In the genomic region with DNA sequence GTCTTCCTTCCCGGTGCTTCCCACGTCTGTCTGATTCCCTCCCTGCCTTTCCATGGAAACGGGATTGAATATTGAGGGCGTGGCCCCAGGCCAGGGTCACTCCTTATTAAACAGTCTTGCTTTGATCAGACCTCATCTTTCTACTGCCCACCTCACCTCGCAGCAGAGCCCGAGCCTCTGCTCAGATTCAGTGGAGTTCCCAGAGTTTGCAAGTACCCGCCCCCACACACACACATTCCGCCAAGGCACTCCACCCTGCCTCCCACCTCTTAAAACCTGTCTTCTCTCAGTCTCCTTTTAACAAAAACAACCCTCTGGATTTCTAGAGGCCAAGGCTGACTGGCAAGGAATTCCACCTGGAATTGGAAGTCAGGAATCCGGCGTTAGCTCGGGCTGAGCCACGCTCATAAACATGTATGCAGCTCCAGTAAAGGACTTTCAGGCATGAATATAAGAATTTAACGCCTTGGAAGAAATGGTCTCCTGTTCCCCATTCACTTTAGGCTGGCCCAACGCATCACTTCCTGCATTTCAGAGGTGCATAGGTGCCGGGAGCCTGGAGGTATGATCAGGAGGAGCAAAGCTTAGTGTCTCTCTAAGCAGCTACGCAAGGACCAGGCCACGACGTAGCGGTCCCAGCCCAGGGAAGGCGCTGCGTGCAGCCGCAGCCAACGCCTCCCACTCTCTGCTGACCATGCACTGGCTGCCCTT, we compare ENCODE assay signal across 8 mouse cellular contexts. TPM values are rescaled to one million over a fixed set of nuclear protein-coding genes. Genes with fewer than 3 reads are reported as not detected.
DNase-seq lines count a peak whose midpoint lies in the region; ATAC-seq lines count a peak whose summit lies in the region.

No protein-coding gene starts in this region.

- no peaks in the 10 kb centered on the region for H3K36me3 ChIP-seq in midbrain, embryonic 11.5 days (ENCODE audit: control insufficient read depth, insufficient read depth, low read length)

- H3K4me3 ChIP-seq in midbrain, embryonic 11.5 days (ENCODE audit: low read depth, low read length), result peak overlapping the region; percentile 39

- ATAC-seq in midbrain, embryonic 11.5 days (ENCODE audit: low FRiP score), result 0 out of 2 replicates have a peak, but pooled peaks have one; percentile 36

- H3K27ac ChIP-seq in midbrain, embryonic 11.5 days (ENCODE audit: low read depth, low read length), result no peak overlapping the region

- no peak overlapping the region for H3K9ac ChIP-seq in midbrain, embryonic 11.5 days (ENCODE audit: low read length)

- H3K27me3 ChIP-seq in midbrain, embryonic 11.5 days (ENCODE audit: control insufficient read depth, insufficient read depth, low read length), result peaks cover 66% of the 10 kb centered on the region

- no peaks in the 10 kb centered on the region for H3K9me3 ChIP-seq in midbrain, embryonic 11.5 days (ENCODE audit: control insufficient read depth, low read length)

- peaks cover 24% of the 10 kb centered on the region for H3K4me1 ChIP-seq in midbrain, embryonic 11.5 days (ENCODE audit: control insufficient read depth, insufficient read depth, low read length)

- peak; percentile 37 to 39 for DNase-seq in left cerebral cortex, adult 18-20 months (ENCODE audit: low spot score in 2 of 2)
- no peak for DNase-seq in left cerebral cortex, postnatal 4 days
- peak; percentile 51 for DNase-seq in embryo, embryonic 9.5 days (ENCODE audit: extremely low spot score)
- peak; percentile 29 for DNase-seq in heart, postnatal 4 days
- peak; percentile 90 for DNase-seq in midbrain, embryonic 11.5 days (ENCODE audit: low spot score, missing footprints)
- no peak for DNase-seq in spleen, postnatal 14 days (ENCODE audit: low spot score in 2 of 2)
- DNase-seq in frontal cortex, postnatal 25 days (ENCODE audit: low spot score in 2 of 2), result no peak
- DNase-seq in kidney, adult 11 months, result no peak

- peak overlapping the region; percentile 75 for H3K4me2 ChIP-seq in midbrain, embryonic 11.5 days

- WGBS in midbrain, embryonic 11.5 days, result 2% methylated on average over 23 of the region's 23 CpGs

- intact Hi-C loops in left cerebral cortex, postnatal 4 days (cut with DNase I), result no loop called here

RNA-seq across cellular contexts. Expression of gene Rpp25, which starts 0.8 kb away (rescaled TPM):
- 10 to 100 TPM; 17.6 to 18.5 TPM for total RNA-seq in left cerebral cortex, adult 18-20 months (2021)
- total RNA-seq in left cerebral cortex, postnatal 4 days (2021), result 10 to 100 TPM; 19.3 to 22.2 TPM
- 1 to 10 TPM; 7.8 to 9.4 TPM for total RNA-seq in heart, postnatal 4 days (2021)
- 12.8 and 14.1 TPM in 2 replicates for polyA plus RNA-seq in midbrain, embryonic 11.5 days (2014; fragmentation: Nextera tagmentation; extraction: Ambion mirVana)

RNA-seq across cellular contexts. Expression of gene Cox5a, which starts 18.0 kb away (rescaled TPM):
- 100 to 1,000 TPM; 410 to 481 TPM for total RNA-seq in left cerebral cortex, adult 18-20 months (2021)
- 100 to 1,000 TPM; 405 to 408 TPM for total RNA-seq in left cerebral cortex, postnatal 4 days (2021)
- total RNA-seq in heart, postnatal 4 days (2021), result 1,000 to 10,000 TPM; 1,831 to 1,865 TPM
- polyA plus RNA-seq in midbrain, embryonic 11.5 days (2014; fragmentation: Nextera tagmentation; extraction: Ambion mirVana), result 730 and 739 TPM in 2 replicates

RNA-seq across cellular contexts. Expression of gene Fam219b, which starts 34.3 kb away (rescaled TPM):
- total RNA-seq in left cerebral cortex, adult 18-20 months (2021), result 10 to 100 TPM; 17.6 to 25.6 TPM
- 10 to 100 TPM; 25.2 to 26.0 TPM for total RNA-seq in left cerebral cortex, postnatal 4 days (2021)
- total RNA-seq in heart, postnatal 4 days (2021), result 1 to 10 TPM; 7.9 to 8.8 TPM
- polyA plus RNA-seq in midbrain, embryonic 11.5 days (2014; fragmentation: Nextera tagmentation; extraction: Ambion mirVana), result 16.0 and 16.1 TPM in 2 replicates

RNA-seq across cellular contexts. Expression of gene Scamp5, which starts 35.2 kb away (rescaled TPM):
- total RNA-seq in left cerebral cortex, adult 18-20 months (2021), result 100 to 1,000 TPM; 381 to 400 TPM
- 100 to 1,000 TPM; 251 to 281 TPM for total RNA-seq in left cerebral cortex, postnatal 4 days (2021)
- total RNA-seq in heart, postnatal 4 days (2021), result 10 to 100 TPM; 11.6 to 11.7 TPM
- 17.6 and 17.7 TPM in 2 replicates for polyA plus RNA-seq in midbrain, embryonic 11.5 days (2014; fragmentation: Nextera tagmentation; extraction: Ambion mirVana)

RNA-seq across cellular contexts. Expression of gene Mpi, which starts 49.5 kb away (rescaled TPM):
- 10 to 100 TPM; 66.0 to 69.4 TPM for total RNA-seq in left cerebral cortex, adult 18-20 months (2021)
- total RNA-seq in left cerebral cortex, postnatal 4 days (2021), result 10 to 100 TPM; 60.3 to 62.1 TPM
- 100 to 1,000 TPM; 122 to 125 TPM for total RNA-seq in heart, postnatal 4 days (2021)
- 49.8 and 54.0 TPM in 2 replicates for polyA plus RNA-seq in midbrain, embryonic 11.5 days (2014; fragmentation: Nextera tagmentation; extraction: Ambion mirVana)

Comparison
In these comparisons a context has a peak if more than half of its experiments do, and no peak if none do; other contexts are left out.
1. DNase-seq: peak in left cerebral cortex, adult 18-20 months (2 of 2), embryo, embryonic 9.5 days (single experiment), heart, postnatal 4 days (single experiment) and midbrain, embryonic 11.5 days (single experiment); none in left cerebral cortex, postnatal 4 days (single experiment), spleen, postnatal 14 days (0 of 2), frontal cortex, postnatal 25 days (0 of 2) and kidney, adult 11 months (single experiment).